Mouse (Mus musculus) heart, postnatal 0 days (tissue): ENCODE data around the gene Cntnap1.

Experiments used
- CTCF ChIP-seq: IDR thresholded peaks from 2 replicates; pipeline ENCODE4 v1.5.1; 2016; ENCODE audit warnings: antibody characterized with exemption, control low read depth, low read depth
- EP300 ChIP-seq: IDR thresholded peaks from 2 replicates; pipeline ENCODE4 v1.6.1; 2016; ENCODE audit warnings: antibody characterized with exemption, low read depth

DNA sequence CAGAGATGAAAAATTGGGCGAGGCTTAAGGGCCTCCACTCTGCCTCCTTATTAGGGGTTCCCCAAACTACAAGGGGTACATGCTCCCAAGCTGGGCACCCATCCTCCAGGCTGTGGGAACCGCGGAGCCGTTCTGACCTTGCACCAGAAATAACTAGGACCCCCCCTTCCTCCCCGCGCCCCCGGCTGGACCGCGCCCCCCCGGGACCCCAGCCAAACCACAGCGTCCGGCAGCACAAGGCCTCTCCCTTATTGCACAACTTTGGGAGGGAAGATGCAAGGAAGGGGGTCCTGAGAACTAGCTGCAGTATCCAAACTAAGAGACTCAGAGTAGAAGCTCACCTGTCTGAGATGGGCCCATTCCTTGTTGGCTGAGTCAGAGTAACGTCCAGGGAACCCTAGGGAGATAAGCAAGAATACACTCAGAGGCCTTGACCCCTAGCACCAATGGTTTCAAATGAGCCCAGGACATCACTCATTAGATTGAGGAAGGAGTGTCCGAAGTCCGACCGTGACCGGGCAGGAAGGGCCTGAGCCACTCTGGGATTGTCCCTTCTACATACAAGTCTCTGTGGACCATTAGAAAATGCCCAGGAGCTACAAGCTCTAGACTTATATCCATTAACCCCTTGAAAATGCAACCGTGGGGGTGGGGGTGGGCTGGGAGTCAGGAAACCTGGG lies 1.9 kb upstream of the Cntnap1 start:
- TF ChIP-seq EP300 (no peak), CTCF (no peak)
